Mouse (Mus musculus) myocyte (in vitro differentiated cells): ENCODE results near the gene Prss27.

ENCODE experiments used
- MAX ChIP-seq: IDR thresholded peaks from one replicate; pipeline ENCODE4 v1.6.1; 2011; ENCODE audit warnings: low read depth, mild to moderate bottlenecking, control low read depth
- MYOD1 ChIP-seq, 3 experiments: IDR thresholded peaks; one replicate each; pipeline ENCODE4 v1.6.1; 2011; ENCODE audit warnings: control low read depth in 2 of 3, low read depth in 2 of 3, mild to moderate bottlenecking in 2 of 3, moderate library complexity in 1 of 3; ENCODE audit not compliant: insufficient read length in 2 of 3, control insufficient read depth in 1 of 3
- POLR2A ChIP-seq: IDR thresholded peaks from one replicate; pipeline ENCODE4 v1.6.1; 2011; ENCODE audit warnings: low read depth, mild to moderate bottlenecking, control low read depth, moderate library complexity; ENCODE audit not compliant: insufficient read length
- REST ChIP-seq: IDR thresholded peaks from one replicate; pipeline ENCODE4 v1.6.1; 2011; ENCODE audit warnings: mild to moderate bottlenecking, control low read depth, moderate library complexity; ENCODE audit not compliant: insufficient read depth, insufficient read length
- USF1 ChIP-seq: IDR thresholded peaks from one replicate; pipeline ENCODE4 v1.6.1; 2011; ENCODE audit warnings: low read depth, mild to moderate bottlenecking, control low read depth, moderate library complexity

DNA sequence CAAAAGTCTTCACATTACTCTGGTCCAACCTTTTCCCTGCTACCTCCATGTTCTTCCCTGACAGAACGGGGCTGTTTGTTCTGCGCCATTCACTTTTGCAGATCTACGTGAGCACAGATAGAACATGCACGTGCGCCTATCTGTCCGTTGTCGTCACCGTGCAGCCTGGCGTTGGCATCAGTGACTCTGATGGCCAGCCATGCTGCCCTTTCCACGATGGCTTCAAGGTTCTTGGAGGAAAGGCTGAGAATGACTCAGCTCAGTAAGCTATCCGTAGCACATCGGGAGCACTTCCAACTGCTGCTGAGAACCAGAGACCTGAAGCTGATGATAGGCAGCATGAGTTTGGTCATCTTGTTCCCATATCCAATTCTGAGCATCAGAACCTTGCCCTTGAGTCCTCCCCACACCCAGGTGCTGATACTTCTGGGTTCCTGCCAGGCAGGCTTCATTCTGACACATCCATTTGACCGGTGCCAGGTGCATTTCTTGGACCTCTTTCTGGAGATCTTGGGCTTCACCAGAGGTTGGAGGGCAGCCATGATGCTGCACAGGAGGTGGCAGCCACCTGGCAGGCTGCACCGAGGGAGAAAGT is 33.8 kb upstream of the Prss27 start:
- no peak for TF ChIP-seq USF1
- no peak for TF ChIP-seq MYOD1 (IDR thresholded peaks at IDR 0.05; ENCODE audit: control insufficient read depth in 1 of 3, insufficient read length in 2 of 3, low read depth in 2 of 3)
- TF ChIP-seq POLR2A: no peak
- TF ChIP-seq MAX: no peak
- no peak for TF ChIP-seq REST
